Mouse (Mus musculus) heart, postnatal 0 days (tissue): ENCODE data around the gene 1700001O22Rik. TPM values are rescaled to one million over a fixed set of nuclear protein-coding genes. Genes with fewer than 3 reads are reported as not detected.

Source experiments
- ATAC-seq: fragments of 200-750 bp; cut with Nextera tagmentation; 2 replicates; pipeline ENCODE4 v1.8.0; 2017; ENCODE audit warnings: low read depth, moderate number of reproducible peaks, moderate library complexity; ENCODE audit not compliant: insufficient read depth
- DNase-seq: peaks from one replicate; pipeline ENCODE4 v3.0.0-alpha.2; 2016; ENCODE audit warnings: low spot score
- H3K27ac ChIP-seq: fragments of 300-500 bp; sonication (generic); 2 replicates; pipeline ENCODE4 v1.5.1; 2014; ENCODE audit warnings: low read depth, mild to moderate bottlenecking
- H3K27me3 ChIP-seq: fragments of 300-500 bp; sonication (generic); 2 replicates; pipeline ENCODE4 v1.6.1; 2014; ENCODE audit warnings: low read length, mixed read lengths; ENCODE audit not compliant: control insufficient read depth, insufficient read depth
- H3K36me3 ChIP-seq: fragments of 300-500 bp; sonication (generic); replicated peaks from 2 replicates; pipeline ENCODE4 v1.6.1; 2014; ENCODE audit warnings: low read length, mixed read lengths; ENCODE audit not compliant: control insufficient read depth, insufficient read depth
- H3K4me1 ChIP-seq: fragments of 300-500 bp; sonication (generic); 2 replicates; pipeline ENCODE4 v1.6.1; 2014; ENCODE audit warnings: antibody characterized with exemption; ENCODE audit not compliant: control insufficient read depth, insufficient read depth
- H3K4me2 ChIP-seq: fragments of 300-500 bp; sonication (generic); 2 replicates; pipeline ENCODE4 v1.6.1; 2014; ENCODE audit warnings: low read depth, mild to moderate bottlenecking, low read length, moderate library complexity
- H3K4me3 ChIP-seq: fragments of 300-500 bp; sonication (generic); 2 replicates; pipeline ENCODE4 v1.5.1; 2014; ENCODE audit warnings: low read depth, low read length
- H3K9ac ChIP-seq: fragments of 300-500 bp; sonication (generic); replicated peaks from 2 replicates; pipeline ENCODE4 v1.6.1; 2014; ENCODE audit warnings: low read depth, low read length, mixed read lengths
- H3K9me3 ChIP-seq: fragments of 300-500 bp; sonication (generic); replicated peaks from 2 replicates; pipeline ENCODE4 v1.6.1; 2016; ENCODE audit warnings: low read length; ENCODE audit not compliant: control insufficient read depth
- CTCF ChIP-seq: IDR thresholded peaks from 2 replicates; pipeline ENCODE4 v1.5.1; 2016; ENCODE audit warnings: antibody characterized with exemption, control low read depth, low read depth
- EP300 ChIP-seq: IDR thresholded peaks from 2 replicates; pipeline ENCODE4 v1.6.1; 2016; ENCODE audit warnings: antibody characterized with exemption, low read depth
- WGBS: fragments of 180-500 bp; shearing (Covaris S2); extraction: QIAGEN DNeasy Blood & Tissue Kit; methylation state at CpG from one replicate; pipeline ENCODE4 v1.1.7; 2014; 5-methylcytosine and 5-hydroxymethylcytosine counted together
- polyA plus RNA-seq: library from polyadenylated mRNA; unstranded; fragments of >200 nt; fragmentation: Nextera tagmentation; extraction: Ambion mirVana; gene quantifications from 2 replicates; pipeline ENCODE4 v1.2.1, GENCODE M21; 2015
- total RNA-seq: library from RNA; depleted of rRNA; stranded (reverse); fragments of >200 nt; gene quantifications from 2 replicates; pipeline ENCODE4 v1.2.3, GENCODE M21; 2014; ENCODE audit warnings: low replicate concordance; rRNA removed

1700001O22Rik gene
- total RNA-seq (1.5 and 4.1 TPM in 2 replicates), polyA plus RNA-seq (1.9 and 2.0 TPM in 2 replicates)

GRCm38 (mm10) chr2:30803604-30804003 lies at the start of gene 1700001O22Rik:
Gene 1700001O22Rik (minus strand): TSS chr2:30803661.
- Histone ChIP-seq H3K4me1 (peaks cover 14% of the 10 kb centered on the region), H3K9me3 (no peaks in the 10 kb centered on the region), H3K27ac (no peak within 1 kb of the TSS), H3K4me3 (no peak within 1 kb of the TSS), H3K27me3 (0 out of 2 replicates have a peak, but pooled peaks cover 9% of the 10 kb centered on the region), H3K4me2 (no peak within 1 kb of the TSS), H3K9ac (no peak within 1 kb of the TSS), H3K36me3 (no peaks in the 10 kb centered on the region)
- ATAC-seq (no peak), DNase-seq (no peak)
- TF ChIP-seq EP300 (no peak), CTCF (no peak)
- 84% methylated on average over 3 of the region's 3 CpGs for WGBS

GRCm38 (mm10) chr2:30852771-30853313 lies 49.4 kb upstream of the 1700001O22Rik start:
- H3K9me3 ChIP-seq = no peaks in the 10 kb centered on the region
- DNase-seq (no peak), ATAC-seq (no peak)
- H3K27me3 ChIP-seq = no peaks in the 10 kb centered on the region
- no peak overlapping the region for H3K4me3 ChIP-seq
- TF ChIP-seq EP300 (no peak), CTCF (no peak)
- H3K36me3 ChIP-seq = no peaks in the 10 kb centered on the region
- H3K9ac ChIP-seq = no peak overlapping the region
- peaks cover 7% of the 10 kb centered on the region; the same call in 1 of the 2 replicates for H3K4me1 ChIP-seq
- 39% methylated on average over 20 of the region's 20 CpGs for WGBS
- H3K27ac ChIP-seq = no peak overlapping the region
- H3K4me2 ChIP-seq = no peak overlapping the region

GRCm38 (mm10) chr2:30850581-30850980 lies 47.1 kb upstream of the 1700001O22Rik start:
- Histone ChIP-seq H3K4me1 (peaks cover 7% of the 10 kb centered on the region; the same call in 1 of the 2 replicates), H3K4me3 (no peak overlapping the region), H3K9ac (no peak overlapping the region), H3K9me3 (no peaks in the 10 kb centered on the region), H3K36me3 (no peaks in the 10 kb centered on the region), H3K4me2 (no peak overlapping the region), H3K27me3 (no peaks in the 10 kb centered on the region), H3K27ac (no peak overlapping the region)
- TF ChIP-seq EP300 (no peak), CTCF (no peak)
- DNase-seq (no peak), ATAC-seq (no peak)
- 29% methylated on average over 6 of the region's 6 CpGs for WGBS

GRCm38 (mm10) chr2:30848184-30848583 lies 44.7 kb upstream of the 1700001O22Rik start:
- Histone ChIP-seq H3K4me1 (peaks cover 7% of the 10 kb centered on the region; the same call in 1 of the 2 replicates), H3K27ac (no peak overlapping the region), H3K9ac (no peak overlapping the region), H3K4me2 (no peak overlapping the region), H3K9me3 (no peaks in the 10 kb centered on the region), H3K36me3 (no peaks in the 10 kb centered on the region), H3K27me3 (peaks cover 8% of the 10 kb centered on the region; the same call in 1 of the 2 replicates), H3K4me3 (no peak overlapping the region)
- no peak for DNase-seq
- 75% methylated on average over 8 of the region's 8 CpGs for WGBS
- ATAC-seq = no peak
- TF ChIP-seq EP300 (no peak), CTCF (no peak)

GRCm38 (mm10) chr2:30846723-30847122 lies 43.3 kb upstream of the 1700001O22Rik start:
- no peaks in the 10 kb centered on the region for H3K36me3 ChIP-seq
- H3K4me2 ChIP-seq = no peak overlapping the region
- no peaks in the 10 kb centered on the region for H3K9me3 ChIP-seq
- ATAC-seq (no peak), DNase-seq (no peak)
- H3K27me3 ChIP-seq = peaks cover 8% of the 10 kb centered on the region; the same call in 1 of the 2 replicates
- no peak overlapping the region for H3K9ac ChIP-seq
- TF ChIP-seq EP300 (no peak), CTCF (no peak)
- H3K4me3 ChIP-seq = no peak overlapping the region
- no peaks in the 10 kb centered on the region for H3K4me1 ChIP-seq
- WGBS = 9% methylated on average over 6 of the region's 6 CpGs
- H3K27ac ChIP-seq = no peak overlapping the region

GRCm38 (mm10) chr2:30846236-30846635 lies 42.8 kb upstream of the 1700001O22Rik start:
- no peaks in the 10 kb centered on the region for H3K9me3 ChIP-seq
- H3K27ac ChIP-seq = no peak overlapping the region
- DNase-seq = no peak
- ATAC-seq = no peak
- no peak overlapping the region for H3K4me3 ChIP-seq
- H3K9ac ChIP-seq = no peak overlapping the region
- no peaks in the 10 kb centered on the region for H3K4me1 ChIP-seq
- peak overlapping the region; percentile 90; the same call in 1 of the 2 replicates for H3K4me2 ChIP-seq
- TF ChIP-seq CTCF (no peak), EP300 (no peak)
- WGBS = 61% methylated on average over 8 of the region's 8 CpGs
- H3K36me3 ChIP-seq = no peaks in the 10 kb centered on the region
- H3K27me3 ChIP-seq = peaks cover 8% of the 10 kb centered on the region; the same call in 1 of the 2 replicates
